Mouse (Mus musculus) CH12.LX (cell line): Measurements from ENCODE around the gene Pde12.

ENCODE experiments used
- E2F4 ChIP-seq: IDR thresholded peaks from 2 replicates; pipeline ENCODE4 v1.6.1; 2011; ENCODE audit warnings: low read depth, low read length, improper control_type of control experiment; ENCODE audit not compliant: insufficient replicate concordance
- ZNF384 ChIP-seq: IDR thresholded peaks from 2 replicates; pipeline ENCODE4 v1.6.1; 2012; ENCODE audit warnings: low read depth, low read length, improper control_type of control experiment, inconsistent platforms

DNA sequence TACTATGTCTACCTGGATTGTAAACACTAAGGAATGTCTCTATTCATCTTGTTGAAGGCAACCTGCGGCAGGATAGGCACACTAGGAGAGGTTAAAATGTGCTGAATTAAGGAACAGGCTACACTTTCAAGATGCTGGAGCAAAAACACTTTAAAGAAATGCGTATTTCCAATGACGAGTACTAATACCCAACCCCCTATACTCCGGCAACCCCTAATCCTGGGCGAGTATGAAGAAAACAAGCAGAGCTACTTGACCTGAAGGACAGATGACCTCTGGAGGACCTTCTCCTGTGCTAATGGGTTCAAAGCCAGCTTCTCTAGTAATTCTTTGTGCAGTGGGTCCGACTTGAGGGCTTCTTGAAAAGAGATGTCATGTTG is 1.7 kb downstream of the Pde12 start:
- no peak for TF ChIP-seq ZNF384
- TF ChIP-seq E2F4 = no peak
